Mouse (Mus musculus): Measurements from ENCODE around the gene Gucd1.

GRCm38 (mm10) chr10:75531532-75532090, 13.8 kb upstream of the Gucd1 start:
- TF ChIP-seq CTCF (IDR thresholded peaks at IDR 0.05; ENCODE audit: low read depth), result no peak
- no peak for TF ChIP-seq EP300 (IDR thresholded peaks at IDR 0.05; ENCODE audit: low read depth)

Measured in heart, postnatal 0 days (tissue).